Mouse (Mus musculus) cortical plate, adult 2 months (tissue): ENCODE results near the gene Iqcj. TPM values are rescaled to one million over a fixed set of nuclear protein-coding genes. Genes with fewer than 3 reads are reported as not detected.

Experiments
- H3K27ac ChIP-seq: fragments of 200-500 bp; 2 replicates; pipeline ENCODE4 v1.5.1; 2012; ENCODE audit warnings: low read length, control low read depth, inconsistent platforms; ENCODE audit not compliant: insufficient read depth
- H3K4me1 ChIP-seq: fragments of 200-500 bp; 2 replicates; pipeline ENCODE4 v1.6.1; 2011; ENCODE audit warnings: low read length; ENCODE audit not compliant: control insufficient read depth, insufficient read depth
- H3K4me3 ChIP-seq: fragments of 200-500 bp; 2 replicates; pipeline ENCODE4 v1.5.1; 2011; ENCODE audit warnings: mild to moderate bottlenecking, low read length, control low read depth; ENCODE audit not compliant: insufficient read depth
- CTCF ChIP-seq: fragments of 200-500 bp; IDR thresholded peaks from 2 replicates; pipeline ENCODE4 v1.5.1; 2011; ENCODE audit warnings: mild to moderate bottlenecking, control low read depth, low read length; ENCODE audit not compliant: insufficient read depth; ENCODE audit errors: extremely low read depth
- POLR2A ChIP-seq: fragments of 200-500 bp; IDR thresholded peaks from 2 replicates; pipeline ENCODE4 v1.6.1; 2011; ENCODE audit warnings: mild to moderate bottlenecking, low read length, control low read depth; ENCODE audit not compliant: insufficient read depth; ENCODE audit errors: extremely low read depth
- polyA plus RNA-seq: library from polyadenylated mRNA; depleted of rRNA; stranded (reverse); fragments of >200 nt; gene quantifications from 2 replicates; pipeline ENCODE4 v1.2.3, GENCODE M21; 2012

Iqcj gene
- polyA plus RNA-seq, 1 experiment = 0.98 TPM

GRCm38 (mm10) chr3:67908586-67908985 lies 16.6 kb downstream of the Iqcj start:
- H3K4me1 ChIP-seq = no peaks in the 10 kb centered on the region
- no peak for TF ChIP-seq POLR2A
- no peak for TF ChIP-seq CTCF
- no peak overlapping the region for H3K4me3 ChIP-seq
- H3K27ac ChIP-seq = no peak overlapping the region

GRCm38 (mm10) chr3:67918098-67918497 lies 26.1 kb downstream of the Iqcj start:
- Histone ChIP-seq H3K27ac (no peak overlapping the region), H3K4me1 (no peaks in the 10 kb centered on the region), H3K4me3 (no peak overlapping the region)
- TF ChIP-seq CTCF = no peak
- no peak for TF ChIP-seq POLR2A

- Histone ChIP-seq H3K4me1 (no peaks in the 10 kb centered on the region), H3K4me3 (no peak overlapping the region)
- TF ChIP-seq POLR2A = no peak
- TF ChIP-seq CTCF = no peak
These were observed 26.7 kb downstream of the Iqcj start for GRCm38 (mm10) chr3:67918634-67919259.

GRCm38 (mm10) chr3:67923095-67923494 lies 31.1 kb downstream of the Iqcj start:
- no peak overlapping the region for H3K4me3 ChIP-seq
- no peak overlapping the region for H3K27ac ChIP-seq
- peaks cover 1% of the 10 kb centered on the region; the same call in 1 of the 2 replicates for H3K4me1 ChIP-seq
- no peak for TF ChIP-seq POLR2A
- TF ChIP-seq CTCF = no peak

More at GRCm38 (mm10) chr3:67918634-67919259, 26.7 kb downstream of the Iqcj start:
- no peak overlapping the region for H3K27ac ChIP-seq

- Histone ChIP-seq H3K4me1 (peaks cover 1% of the 10 kb centered on the region; the same call in 1 of the 2 replicates), H3K27ac (no peak overlapping the region), H3K4me3 (no peak overlapping the region)
- TF ChIP-seq POLR2A (no peak), CTCF (no peak)
These were observed 33.4 kb downstream of the Iqcj start for GRCm38 (mm10) chr3:67925453-67925852.

GRCm38 (mm10) chr3:67930424-67931133 lies 38.6 kb downstream of the Iqcj start:
- H3K4me1 ChIP-seq = no peaks in the 10 kb centered on the region; the same call in 1 of the 2 replicates
- H3K27ac ChIP-seq = no peak overlapping the region
- no peak overlapping the region for H3K4me3 ChIP-seq
- TF ChIP-seq CTCF (no peak), POLR2A (no peak)

GRCm38 (mm10) chr3:67931181-67931580 lies 39.2 kb downstream of the Iqcj start:
- no peak overlapping the region for H3K4me3 ChIP-seq
- no peaks in the 10 kb centered on the region; the same call in 1 of the 2 replicates for H3K4me1 ChIP-seq
- no peak overlapping the region for H3K27ac ChIP-seq
- TF ChIP-seq CTCF (no peak), POLR2A (no peak)

GRCm38 (mm10) chr3:67931914-67932313 lies 39.9 kb downstream of the Iqcj start:
- no peaks in the 10 kb centered on the region; the same call in 1 of the 2 replicates for H3K4me1 ChIP-seq
- TF ChIP-seq POLR2A (no peak), CTCF (no peak)
- no peak overlapping the region for H3K27ac ChIP-seq
- H3K4me3 ChIP-seq = no peak overlapping the region

- no peak overlapping the region for H3K4me3 ChIP-seq
- TF ChIP-seq POLR2A (no peak), CTCF (no peak)
- H3K4me1 ChIP-seq = no peaks in the 10 kb centered on the region; the same call in 1 of the 2 replicates
- no peak overlapping the region for H3K27ac ChIP-seq
These were observed 43.8 kb downstream of the Iqcj start for GRCm38 (mm10) chr3:67935829-67936228.

GRCm38 (mm10) chr3:67947000-67947399 lies 55.0 kb downstream of the Iqcj start:
- Histone ChIP-seq H3K4me3 (no peak overlapping the region), H3K27ac (no peak overlapping the region), H3K4me1 (no peaks in the 10 kb centered on the region)
- no peak for TF ChIP-seq CTCF
- no peak for TF ChIP-seq POLR2A
